Mouse (Mus musculus) heart, embryonic 14.5 days (tissue): ENCODE measurements around the gene Tango2. TPM values are rescaled to one million over a fixed set of nuclear protein-coding genes. Genes with fewer than 3 reads are reported as not detected.

Experiments used
- ATAC-seq: fragments of 200-750 bp; cut with Nextera tagmentation; 2 replicates; pipeline ENCODE4 v1.8.0; 2017; ENCODE audit warnings: low read depth, moderate TSS enrichment; ENCODE audit not compliant: insufficient number of reproducible peaks, insufficient read depth, low FRiP score
- H3K27ac ChIP-seq, 2 experiments: fragments of 200-500 bp in 1 of 2; fragments of 300-500 bp in 1 of 2; sonication (generic) in 1 of 2; replicated peaks in 1 of 2; 2 replicates each; pipeline ENCODE4 v1.5.1; 2012 to 2014; ENCODE audit warnings: low read depth in 2 of 2, low read length in 2 of 2, control low read depth in 1 of 2, mild to moderate bottlenecking in 1 of 2, mixed read lengths in 1 of 2; ENCODE audit not compliant: control insufficient read depth in 1 of 2, insufficient read depth in 1 of 2
- H3K27me3 ChIP-seq: fragments of 300-500 bp; sonication (generic); 2 replicates; pipeline ENCODE4 v1.6.1; 2014; ENCODE audit warnings: mild to moderate bottlenecking, low read length, control low read depth; ENCODE audit not compliant: control insufficient read depth, insufficient read depth
- H3K36me3 ChIP-seq: fragments of 300-500 bp; sonication (generic); 2 replicates; pipeline ENCODE4 v1.6.1; 2014; ENCODE audit warnings: mild to moderate bottlenecking, control low read depth, low read length, mixed read lengths; ENCODE audit not compliant: control insufficient read depth, insufficient read depth
- H3K4me1 ChIP-seq, 2 experiments: fragments of 200-500 bp in 1 of 2; fragments of 300-500 bp in 1 of 2; sonication (generic) in 1 of 2; 2 replicates each; pipeline ENCODE4 v1.6.1; 2012 to 2014; ENCODE audit warnings: low read length in 2 of 2, control low read depth in 1 of 2, mixed read lengths in 1 of 2; ENCODE audit not compliant: control insufficient read depth in 2 of 2, insufficient read depth in 2 of 2
- H3K4me2 ChIP-seq: fragments of 300-500 bp; sonication (generic); 2 replicates; pipeline ENCODE4 v1.6.1; 2014; ENCODE audit warnings: mild to moderate bottlenecking, low read length
- H3K4me3 ChIP-seq, 2 experiments: fragments of 200-500 bp in 1 of 2; fragments of 300-500 bp in 1 of 2; sonication (generic) in 1 of 2; 2 replicates each; pipeline ENCODE4 v1.5.1; 2012 to 2014; ENCODE audit warnings: low read length in 2 of 2, mild to moderate bottlenecking in 2 of 2, control low read depth in 1 of 2, low read depth in 1 of 2, moderate library complexity in 1 of 2; ENCODE audit not compliant: control insufficient read depth in 1 of 2, insufficient read depth in 1 of 2
- H3K9ac ChIP-seq: fragments of 300-500 bp; sonication (generic); 2 replicates; pipeline ENCODE4 v1.6.1; 2014; ENCODE audit warnings: mild to moderate bottlenecking, low read length
- H3K9me3 ChIP-seq: fragments of 300-500 bp; sonication (generic); 2 replicates; pipeline ENCODE4 v1.6.1; 2016; ENCODE audit warnings: low read length, control low read depth; ENCODE audit not compliant: control insufficient read depth
- WGBS: fragments of 180-500 bp; shearing (Covaris S2); extraction: QIAGEN DNeasy Blood & Tissue Kit; methylation state at CpG from one replicate; pipeline ENCODE4 v1.1.7; 2014; 5-methylcytosine and 5-hydroxymethylcytosine counted together
- polyA plus RNA-seq: library from polyadenylated mRNA; unstranded; fragments of >200 nt; fragmentation: Nextera tagmentation; extraction: Ambion mirVana; gene quantifications from 2 replicates; pipeline ENCODE4 v1.2.1, GENCODE M21; 2014

Gene Tango2
- 65.0 and 67.9 TPM in 2 replicates for polyA plus RNA-seq

DNA sequence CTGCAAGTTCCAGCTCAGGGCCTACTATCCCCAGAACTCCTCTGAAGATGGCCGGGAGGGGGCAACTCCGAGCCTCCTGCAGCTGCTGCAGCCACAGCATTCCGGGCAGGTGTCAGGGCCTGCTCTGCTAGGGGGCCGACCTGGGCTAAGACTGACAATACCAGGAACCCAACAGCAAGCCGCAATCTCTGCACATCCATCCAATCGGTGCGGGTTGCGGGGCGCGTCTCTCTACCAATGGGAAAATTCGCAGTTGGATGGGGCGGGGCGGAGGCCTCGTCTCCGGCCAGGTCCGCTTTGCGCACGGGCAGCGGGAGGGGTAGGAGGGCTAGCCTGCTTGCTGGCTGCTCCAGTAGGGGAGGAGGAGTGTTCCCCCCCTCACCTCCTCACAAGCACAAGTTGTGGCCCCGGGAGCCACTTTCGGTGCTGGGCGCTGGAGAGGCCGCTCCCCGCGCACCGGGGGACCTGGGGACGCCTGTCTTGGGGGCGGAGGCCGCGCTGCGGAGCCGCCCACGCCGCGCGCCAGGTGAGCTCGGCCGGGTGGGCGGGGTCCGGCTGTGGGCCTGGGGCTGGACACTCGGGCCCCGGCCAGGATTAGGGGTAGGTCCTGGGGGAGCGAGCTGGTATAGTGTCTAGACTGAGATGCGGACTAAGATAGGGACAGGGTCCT lies at the start of gene Tango2, which contains the start of gene Arvcf:
TSS of gene Tango2 (minus strand) at position 173 of the 670 bp plus-strand sequence.
TSS of gene Arvcf (plus strand) at position 252 of the 670 bp plus-strand sequence.
- peak within 1 kb of the TSS; percentile 81 for H3K4me2 ChIP-seq
- peaks cover 7 to 21% of the 10 kb centered on the region in 2 experiments for H3K4me1 ChIP-seq
- peak; percentile 73 for ATAC-seq
- peaks cover 18% of the 10 kb centered on the region for H3K27me3 ChIP-seq
- no peak within 1 kb of the TSS; a peak in 1 of 4 replicates for H3K27ac ChIP-seq
- H3K36me3 ChIP-seq: no peaks in the 10 kb centered on the region
- no peaks in the 10 kb centered on the region for H3K9me3 ChIP-seq
- peak within 1 kb of the TSS; percentile 71 for H3K9ac ChIP-seq
- peak within 1 kb of the TSS; percentile 59 to 79 for H3K4me3 ChIP-seq
- WGBS: under 1% methylated on average over 44 of the region's 44 CpGs

- no peak overlapping the region for H3K4me2 ChIP-seq
- H3K36me3 ChIP-seq: peaks cover 50% of the 10 kb centered on the region
- WGBS: 94% methylated on average over 27 of the region's 27 CpGs
- H3K4me1 ChIP-seq: peaks cover 41 to 64% of the 10 kb centered on the region in 2 experiments
- no peak overlapping the region for H3K4me3 ChIP-seq
- H3K27me3 ChIP-seq: no peaks in the 10 kb centered on the region
- no peaks in the 10 kb centered on the region for H3K9me3 ChIP-seq
- H3K9ac ChIP-seq: no peak overlapping the region; the same call in 1 of the 2 replicates
- no peak for ATAC-seq
- peak overlapping the region; percentile 83 to 91; a peak in 3 of 4 replicates for H3K27ac ChIP-seq
These were observed 49.1 kb upstream of the Tango2 start for GRCm38 (mm10) chr16:18396791-18397621.

DNA sequence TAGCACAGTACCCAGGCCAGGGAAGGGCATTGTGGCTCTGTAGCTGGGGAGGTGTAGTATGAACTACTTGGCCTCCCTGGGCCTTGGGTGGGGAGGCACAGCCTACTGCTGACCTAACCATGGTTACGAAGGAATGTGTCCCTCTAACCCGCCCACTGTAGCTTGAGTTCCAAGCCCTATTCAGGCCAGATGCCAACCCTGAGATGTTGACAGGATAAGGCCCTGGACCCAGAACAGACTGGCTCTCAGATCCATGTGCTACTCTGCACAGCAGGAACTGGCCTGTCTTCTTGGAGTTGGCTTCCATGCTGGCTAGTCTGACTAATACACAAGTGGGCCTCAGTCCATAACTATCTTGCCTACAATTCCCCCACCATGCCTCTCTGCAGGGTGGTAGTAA lies 48.3 kb upstream of the Tango2 start:
- H3K4me3 ChIP-seq: no peak overlapping the region
- no peak for ATAC-seq

DNA sequence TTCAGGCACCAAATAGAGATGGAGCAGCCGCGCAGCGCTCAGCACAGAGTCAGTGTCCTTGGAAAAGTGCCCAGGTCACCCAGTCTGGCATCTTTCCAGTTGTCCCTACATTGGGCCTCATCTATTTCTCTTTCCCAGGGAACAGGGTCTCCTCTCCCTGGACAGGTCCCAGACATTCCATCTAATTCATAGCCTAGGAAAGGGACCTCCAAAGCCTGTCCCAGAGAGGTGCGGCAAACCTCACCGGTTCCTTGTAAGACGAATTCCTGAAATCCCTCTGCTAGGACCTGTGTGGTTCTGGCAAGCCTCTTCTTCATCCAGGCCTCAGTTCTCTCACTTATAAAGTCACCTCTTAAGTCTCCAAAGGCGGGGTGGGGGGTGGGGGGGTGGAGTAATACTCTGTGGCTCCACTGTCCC lies 47.7 kb upstream of the Tango2 start:
- Histone ChIP-seq H3K36me3 (peaks cover 37% of the 10 kb centered on the region), H3K9me3 (no peaks in the 10 kb centered on the region), H3K4me3 (no peak overlapping the region; a peak in 1 of 4 replicates), H3K4me1 (peaks cover 35 to 54% of the 10 kb centered on the region in 2 experiments), H3K27ac (peak overlapping the region; percentile 83 to 91), H3K4me2 (peak overlapping the region; percentile 50), H3K27me3 (no peaks in the 10 kb centered on the region), H3K9ac (peak overlapping the region; percentile 92)
- WGBS: 7% methylated on average over 6 of the region's 7 CpGs
- ATAC-seq: peak; percentile 10

More for the DNA sequence above, 48.3 kb upstream of the Tango2 start:
- H3K4me1 ChIP-seq: peaks cover 39 to 59% of the 10 kb centered on the region in 2 experiments
- peak overlapping the region; percentile 50 for H3K4me2 ChIP-seq
- 43% methylated on average over 2 of the region's 2 CpGs for WGBS
- no peaks in the 10 kb centered on the region for H3K9me3 ChIP-seq
- peak overlapping the region; percentile 92 for H3K9ac ChIP-seq
- no peaks in the 10 kb centered on the region for H3K27me3 ChIP-seq
- H3K36me3 ChIP-seq: peaks cover 42% of the 10 kb centered on the region
- peak overlapping the region; percentile 83 to 91 for H3K27ac ChIP-seq

GRCm38 (mm10) chr16:18394777-18395619 lies 47.1 kb upstream of the Tango2 start:
- H3K27ac ChIP-seq: peak overlapping the region; percentile 91 to 98
- H3K27me3 ChIP-seq: no peaks in the 10 kb centered on the region
- ATAC-seq: peak; percentile 4; the same call in 1 of the 2 replicates
- no peak overlapping the region for H3K4me3 ChIP-seq
- H3K4me2 ChIP-seq: peak overlapping the region; percentile 50
- WGBS: 13% methylated on average over 11 of the region's 11 CpGs
- no peaks in the 10 kb centered on the region for H3K9me3 ChIP-seq
- peak overlapping the region; percentile 92 for H3K9ac ChIP-seq
- peaks cover 30 to 47% of the 10 kb centered on the region in 2 experiments for H3K4me1 ChIP-seq
- peaks cover 32% of the 10 kb centered on the region for H3K36me3 ChIP-seq

DNA sequence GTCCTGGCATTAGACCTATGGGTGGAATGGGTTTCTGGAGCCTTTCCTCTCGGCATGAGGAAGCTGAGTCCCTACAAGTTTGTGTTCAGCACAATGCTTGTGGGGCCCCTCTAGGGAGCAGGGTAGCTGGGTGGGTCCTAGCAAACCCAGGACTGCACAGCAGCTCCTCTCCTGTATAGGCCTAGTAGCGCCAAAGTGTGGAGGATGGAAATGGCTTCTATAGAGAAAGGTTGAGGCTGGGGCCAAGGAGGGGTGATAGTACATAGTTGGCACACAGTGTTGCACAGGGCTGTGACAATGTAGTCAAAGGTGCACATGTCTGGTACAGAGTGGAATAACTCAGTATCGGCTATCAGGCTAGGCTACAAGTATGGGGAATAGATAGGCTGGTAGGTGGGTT lies 46.2 kb upstream of the Tango2 start:
- Histone ChIP-seq H3K27ac (peak overlapping the region; percentile 68 to 91), H3K4me3 (peak overlapping the region in 1 of 2 experiments; percentile 71; a peak in 2 of 4 replicates), H3K36me3 (peaks cover 23% of the 10 kb centered on the region), H3K4me2 (peak overlapping the region; percentile 99), H3K9ac (peak overlapping the region; percentile 92), H3K27me3 (no peaks in the 10 kb centered on the region), H3K9me3 (no peaks in the 10 kb centered on the region), H3K4me1 (peaks cover 32 to 44% of the 10 kb centered on the region in 2 experiments)
- ATAC-seq: no peak
- 59% methylated on average over 3 of the region's 3 CpGs for WGBS

DNA sequence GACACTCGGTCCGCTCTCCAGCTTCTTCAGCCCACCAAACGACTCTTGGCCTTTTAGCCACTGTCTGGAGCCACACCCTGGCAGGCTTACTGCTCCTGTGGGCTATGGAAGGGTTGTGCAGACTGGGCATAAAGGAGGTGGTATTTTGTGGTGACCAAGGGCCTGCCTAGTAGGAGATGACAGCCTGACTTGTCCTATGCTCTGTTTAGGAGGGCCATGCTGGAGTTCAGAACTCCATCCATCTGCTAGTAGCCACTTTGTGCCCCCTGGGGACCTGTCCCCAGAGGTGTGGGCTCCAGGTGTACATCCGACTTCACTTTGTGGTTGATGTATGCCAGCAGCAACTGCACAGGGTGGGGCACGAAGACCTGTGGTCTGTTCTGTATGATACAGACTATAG lies 45.7 kb upstream of the Tango2 start:
- Histone ChIP-seq H3K27me3 (no peaks in the 10 kb centered on the region), H3K9me3 (no peaks in the 10 kb centered on the region), H3K4me2 (peak overlapping the region; percentile 99), H3K27ac (peak overlapping the region; percentile 68 to 91; a peak in 3 of 4 replicates), H3K9ac (peak overlapping the region; percentile 92), H3K36me3 (peaks cover 18% of the 10 kb centered on the region), H3K4me1 (peaks cover 34 to 49% of the 10 kb centered on the region in 2 experiments), H3K4me3 (peak overlapping the region; percentile 63 to 71)
- no peak for ATAC-seq
- WGBS: 53% methylated on average over 5 of the region's 5 CpGs
